Mouse (Mus musculus): ENCODE results near the gene Polr2e.
A peak's percentile ranks its signal among the peaks of the same experiment; 100 is the strongest.
"Not testable (repeated sequence)": the region's sequence is repeated elsewhere in the genome, so short reads cannot be mapped to it uniquely, and the experiment has no call there.

Gene Polr2e

GRCm38 (mm10) chr10:80056976-80057682 lies 17.5 kb upstream of the Polr2e start:
- no peak for DNase-seq (ENCODE audit: low spot score)

- DNase-seq (ENCODE audit: low spot score), result no peak
Observed at GRCm38 (mm10) chr10:80056506-80056905, 16.9 kb upstream of the Polr2e start.

GRCm38 (mm10) chr10:80055891-80056290 lies 16.3 kb upstream of the Polr2e start:
- DNase-seq (ENCODE audit: low spot score), result no peak

GRCm38 (mm10) chr10:80055364-80055763 lies 15.8 kb upstream of the Polr2e start:
- DNase-seq (ENCODE audit: low spot score), result no peak

GRCm38 (mm10) chr10:80054911-80055310 lies 15.3 kb upstream of the Polr2e start:
- not testable (repeated sequence) for DNase-seq (ENCODE audit: low spot score)

- DNase-seq (ENCODE audit: low spot score), result peak; percentile 69
Observed at GRCm38 (mm10) chr10:80053831-80054815, 14.5 kb upstream of the Polr2e start.

- DNase-seq (ENCODE audit: low spot score), result peak; percentile 100
Observed at GRCm38 (mm10) chr10:80053259-80053780, 13.7 kb upstream of the Polr2e start.

- no peak for DNase-seq (ENCODE audit: low spot score)
Observed at GRCm38 (mm10) chr10:80052374-80052764, 12.8 kb upstream of the Polr2e start.

GRCm38 (mm10) chr10:80051618-80052373 lies 12.2 kb upstream of the Polr2e start:
- no peak for DNase-seq (ENCODE audit: low spot score)

GRCm38 (mm10) chr10:80050885-80051617 lies 11.5 kb upstream of the Polr2e start:
- DNase-seq (ENCODE audit: low spot score), result no peak

- DNase-seq (ENCODE audit: low spot score), result no peak
Observed at GRCm38 (mm10) chr10:80050244-80050643, 10.6 kb upstream of the Polr2e start.

GRCm38 (mm10) chr10:80048834-80049233 lies 9.2 kb upstream of the Polr2e start:
- no peak for DNase-seq (ENCODE audit: low spot score)

- DNase-seq (ENCODE audit: low spot score), result no peak
Observed at GRCm38 (mm10) chr10:80048396-80048795, 8.8 kb upstream of the Polr2e start.

- DNase-seq (ENCODE audit: low spot score), result no peak
Observed at GRCm38 (mm10) chr10:80047041-80047565, 7.5 kb upstream of the Polr2e start, which contains the start of gene Gpx4. TSS of gene Gpx4 (plus strand) at chr10:80047166.

GRCm38 (mm10) chr10:80045766-80046165 lies 6.2 kb upstream of the Polr2e start:
- DNase-seq (ENCODE audit: low spot score), result no peak

GRCm38 (mm10) chr10:80045364-80045763 lies 5.8 kb upstream of the Polr2e start:
- not testable (repeated sequence) for DNase-seq (ENCODE audit: low spot score)

- DNase-seq (ENCODE audit: low spot score), result no peak
Observed at GRCm38 (mm10) chr10:80044087-80044486, 4.5 kb upstream of the Polr2e start.

- DNase-seq (ENCODE audit: low spot score), result not testable (repeated sequence)
Observed at GRCm38 (mm10) chr10:80041409-80042060, 1.9 kb upstream of the Polr2e start.

- no peak for DNase-seq (ENCODE audit: low spot score)
Observed at GRCm38 (mm10) chr10:80036832-80037231, 2.8 kb downstream of the Polr2e start.

GRCm38 (mm10) chr10:80035686-80036085 lies 3.9 kb downstream of the Polr2e start:
- no peak for DNase-seq (ENCODE audit: low spot score)
